Mouse (Mus musculus) liver, embryonic 15.5 days (tissue): ENCODE results near the gene Crtam. TPM values are rescaled to one million over a fixed set of nuclear protein-coding genes. Genes with fewer than 3 reads are reported as not detected.

Experiments used
- ATAC-seq: fragments of 200-750 bp; cut with Nextera tagmentation; 2 replicates; pipeline ENCODE4 v1.8.0; 2017; ENCODE audit warnings: moderate number of reproducible peaks, mild to moderate bottlenecking, moderate library complexity; ENCODE audit not compliant: insufficient read depth
- H3K27ac ChIP-seq: fragments of 300-500 bp; sonication (generic); replicated peaks from 2 replicates; pipeline ENCODE4 v1.5.1; 2015; ENCODE audit warnings: mild to moderate bottlenecking, inconsistent platforms
- H3K27me3 ChIP-seq: fragments of 300-500 bp; sonication (generic); 2 replicates; pipeline ENCODE4 v1.6.1; 2015; ENCODE audit warnings: mild to moderate bottlenecking, inconsistent platforms
- H3K36me3 ChIP-seq: fragments of 300-500 bp; sonication (generic); replicated peaks from 2 replicates; pipeline ENCODE4 v1.6.1; 2015; ENCODE audit warnings: moderate library complexity, mild to moderate bottlenecking, inconsistent platforms
- H3K4me1 ChIP-seq: fragments of 300-500 bp; sonication (generic); replicated peaks from 2 replicates; pipeline ENCODE4 v1.6.1; 2015; ENCODE audit warnings: inconsistent platforms
- H3K4me2 ChIP-seq: fragments of 300-500 bp; sonication (generic); 2 replicates; pipeline ENCODE4 v1.6.1; 2015; ENCODE audit warnings: moderate library complexity, mild to moderate bottlenecking, inconsistent platforms
- H3K4me3 ChIP-seq: fragments of 300-500 bp; sonication (generic); replicated peaks from 2 replicates; pipeline ENCODE4 v1.5.1; 2015; ENCODE audit warnings: mild to moderate bottlenecking, inconsistent platforms
- H3K9ac ChIP-seq: fragments of 300-500 bp; sonication (generic); 2 replicates; pipeline ENCODE4 v1.6.1; 2015; ENCODE audit warnings: moderate library complexity, mild to moderate bottlenecking, inconsistent platforms
- H3K9me3 ChIP-seq: fragments of 300-500 bp; sonication (generic); replicated peaks from 2 replicates; pipeline ENCODE4 v1.6.1; 2016; ENCODE audit warnings: inconsistent platforms
- WGBS: fragments of 180-500 bp; shearing (Covaris S2); methylation state at CpG from one replicate; pipeline ENCODE4 v1.1.7; 2015; ENCODE audit warnings: mixed read lengths; ENCODE audit not compliant: insufficient replicate concordance; 5-methylcytosine and 5-hydroxymethylcytosine counted together
- polyA plus RNA-seq: library from polyadenylated mRNA; unstranded; fragments of >200 nt; fragmentation: Nextera tagmentation; extraction: Ambion mirVana; gene quantifications from 2 replicates; pipeline ENCODE4 v1.2.1, GENCODE M21; 2015

Gene Crtam
- polyA plus RNA-seq, 1 experiment from 2014 or later = not detected

DNA sequence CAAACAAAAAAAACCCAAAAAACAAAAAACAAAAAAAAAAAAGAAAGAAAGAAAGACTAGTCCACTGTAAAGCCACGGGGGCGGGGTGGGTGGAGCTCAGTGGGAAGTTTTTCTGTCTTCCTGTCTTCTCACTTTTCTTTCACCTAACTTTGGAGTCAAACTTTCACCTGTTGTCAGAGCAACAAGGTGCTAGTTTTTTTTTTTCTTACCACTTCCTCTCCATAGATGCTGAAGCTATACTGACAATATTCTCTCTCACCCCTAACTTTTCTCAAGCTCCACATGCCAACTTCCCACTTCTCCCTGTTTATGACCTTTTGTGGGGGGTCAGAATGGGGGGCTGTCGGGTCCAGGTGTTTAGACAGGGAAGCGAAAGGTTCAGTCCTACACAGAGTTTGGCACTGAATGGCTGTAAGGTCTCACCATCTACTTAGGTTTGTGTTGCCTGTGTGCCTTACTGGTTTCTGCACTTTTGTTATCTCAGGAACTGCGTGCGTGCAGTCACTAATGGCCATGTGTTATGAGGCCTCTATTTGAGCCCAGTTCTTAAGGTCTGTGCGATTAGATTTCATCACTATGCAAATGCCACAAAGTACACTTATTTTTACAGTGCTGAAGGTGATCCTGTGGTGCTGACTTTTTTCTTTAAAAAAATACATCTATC, 7.2 kb downstream of the Crtam start:
- no peaks in the 10 kb centered on the region for H3K9me3 ChIP-seq
- H3K4me1 ChIP-seq = no peaks in the 10 kb centered on the region
- H3K9ac ChIP-seq = no peak overlapping the region
- no peak for ATAC-seq
- H3K36me3 ChIP-seq = no peaks in the 10 kb centered on the region
- no peaks in the 10 kb centered on the region for H3K27me3 ChIP-seq
- WGBS = 59% methylated on average over 7 of the region's 7 CpGs
- no peak overlapping the region for H3K4me3 ChIP-seq
- no peak overlapping the region for H3K4me2 ChIP-seq
- no peak overlapping the region for H3K27ac ChIP-seq

DNA sequence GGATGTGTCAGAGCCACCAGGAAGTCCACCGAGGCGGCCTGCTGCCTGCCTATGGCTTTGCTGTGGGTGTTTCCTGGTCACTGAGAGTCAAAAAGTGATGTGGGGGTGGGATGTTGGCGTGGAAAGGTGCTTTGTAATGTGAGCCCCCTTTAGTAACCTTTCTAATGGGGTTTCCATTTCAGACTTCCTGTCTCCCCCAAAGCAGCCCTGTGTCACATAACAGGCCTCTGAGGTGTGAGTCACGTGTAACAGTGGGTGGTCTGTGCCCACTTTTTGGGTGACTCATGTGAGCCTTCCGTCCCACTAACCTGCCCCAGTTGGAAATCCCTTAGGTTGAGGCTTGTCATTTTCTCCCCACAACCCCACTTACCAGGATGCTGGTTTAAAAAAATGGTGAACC, 10.4 kb downstream of the Crtam start:
- Histone ChIP-seq H3K9ac (no peak overlapping the region), H3K9me3 (no peaks in the 10 kb centered on the region), H3K4me3 (no peak overlapping the region), H3K4me2 (no peak overlapping the region), H3K27me3 (no peaks in the 10 kb centered on the region), H3K27ac (no peak overlapping the region), H3K36me3 (no peaks in the 10 kb centered on the region), H3K4me1 (no peaks in the 10 kb centered on the region)
- ATAC-seq = no peak
- 50% methylated on average over 5 of the region's 5 CpGs for WGBS

DNA sequence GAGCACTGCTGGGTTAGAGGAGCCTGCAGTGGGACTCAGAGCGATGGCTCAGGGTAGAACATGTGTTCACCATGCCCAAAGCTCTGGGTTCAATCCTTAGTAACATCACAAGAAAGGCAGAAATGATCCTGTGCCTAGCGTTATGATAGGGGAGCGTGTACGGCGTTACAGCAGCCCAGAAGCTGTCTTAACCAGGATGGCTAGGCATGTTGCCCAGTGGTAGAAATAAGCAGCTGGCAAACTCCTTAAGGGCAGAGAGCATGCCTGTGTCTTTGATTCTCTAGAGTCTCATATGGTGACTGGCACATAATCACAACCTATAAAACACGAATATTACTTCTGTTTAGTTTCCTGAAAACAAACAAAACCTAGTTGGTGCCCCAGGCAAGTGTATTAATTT, 12.9 kb downstream of the Crtam start:
- no peaks in the 10 kb centered on the region for H3K27me3 ChIP-seq
- H3K9me3 ChIP-seq = no peaks in the 10 kb centered on the region
- H3K9ac ChIP-seq = no peak overlapping the region
- no peak for ATAC-seq
- H3K36me3 ChIP-seq = no peaks in the 10 kb centered on the region
- H3K4me1 ChIP-seq = no peaks in the 10 kb centered on the region
- H3K27ac ChIP-seq = no peak overlapping the region
- 66% methylated on average over 6 of the region's 6 CpGs for WGBS
- H3K4me2 ChIP-seq = no peak overlapping the region
- H3K4me3 ChIP-seq = no peak overlapping the region

DNA sequence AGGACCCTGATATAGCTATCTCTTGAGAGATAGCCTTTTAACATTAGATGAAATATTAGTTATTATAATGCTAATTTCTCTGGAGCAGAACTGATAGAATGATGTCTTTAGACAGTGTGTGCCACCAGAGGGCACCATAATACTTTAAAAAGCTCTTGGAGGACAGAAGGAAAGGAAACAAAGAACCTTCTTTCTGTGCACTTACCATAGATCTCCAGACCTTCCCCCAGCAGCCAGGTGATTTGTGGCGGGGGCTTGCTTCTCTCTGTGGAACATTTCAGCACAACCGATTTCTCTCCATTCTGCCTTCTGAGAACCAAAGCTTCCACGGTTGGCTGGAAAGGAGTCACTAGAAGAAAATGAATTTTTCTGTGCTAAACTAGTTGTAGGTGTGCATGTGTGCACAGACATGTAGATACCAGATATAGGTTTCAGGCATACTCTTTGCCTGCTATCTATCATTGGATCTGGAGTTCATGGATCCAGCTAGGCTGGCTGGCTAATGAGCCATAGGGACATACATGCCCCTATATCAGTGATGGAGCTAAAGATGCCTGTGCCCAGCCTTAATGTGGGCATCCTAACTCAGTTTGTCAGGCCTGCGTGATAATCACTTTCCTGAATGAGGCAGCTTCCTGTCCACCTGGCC, 14.4 kb downstream of the Crtam start:
- Histone ChIP-seq H3K4me2 (no peak overlapping the region), H3K27ac (no peak overlapping the region), H3K9ac (no peak overlapping the region), H3K36me3 (no peaks in the 10 kb centered on the region), H3K4me1 (no peaks in the 10 kb centered on the region), H3K4me3 (no peak overlapping the region), H3K27me3 (no peaks in the 10 kb centered on the region), H3K9me3 (no peaks in the 10 kb centered on the region)
- no peak for ATAC-seq
- 39% methylated on average over 4 of the region's 4 CpGs for WGBS

DNA sequence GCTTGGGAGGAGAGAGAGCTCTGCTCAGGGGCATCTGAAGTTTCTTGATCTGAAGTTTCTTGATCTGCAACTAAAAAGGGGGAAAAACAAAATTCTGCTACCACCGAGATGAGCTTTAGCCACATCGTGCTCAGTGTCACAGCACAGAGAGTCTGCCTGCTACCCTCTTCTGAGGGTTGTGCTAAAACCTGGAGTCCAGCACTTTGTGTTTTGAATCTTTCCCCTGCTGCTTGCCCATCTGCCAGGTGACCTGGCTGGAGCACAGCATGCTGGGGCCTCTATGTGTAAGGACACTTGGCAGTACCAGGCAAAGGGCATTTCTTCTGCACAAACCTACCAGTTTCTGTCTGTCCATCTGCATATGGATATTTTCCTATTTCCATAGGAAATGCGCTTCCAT, 20.1 kb downstream of the Crtam start:
- ATAC-seq = no peak

DNA sequence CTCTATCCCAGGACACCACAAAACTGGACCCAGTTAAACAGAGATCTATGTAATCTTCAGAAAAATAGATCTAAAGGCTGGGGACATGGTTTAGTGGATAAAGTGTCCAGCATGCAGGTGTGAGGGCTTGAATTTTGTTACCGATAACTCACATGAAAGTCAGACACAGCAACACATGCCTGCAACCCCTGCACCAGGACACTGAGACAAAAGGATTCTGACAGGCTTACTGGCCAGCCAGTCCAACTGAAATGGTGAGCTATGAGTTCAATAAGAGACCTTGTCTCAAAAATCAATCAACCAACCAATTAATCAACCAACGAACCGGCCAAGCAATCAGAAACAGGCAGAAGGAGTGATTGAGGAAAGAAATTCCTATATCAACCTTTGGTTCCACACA, 20.7 kb downstream of the Crtam start:
- H3K9ac ChIP-seq = no peak overlapping the region
- H3K4me3 ChIP-seq = no peak overlapping the region
- H3K27me3 ChIP-seq = 0 out of 2 replicates have a peak, but pooled peaks cover 7% of the 10 kb centered on the region
- no peaks in the 10 kb centered on the region for H3K4me1 ChIP-seq
- no peaks in the 10 kb centered on the region for H3K36me3 ChIP-seq
- H3K4me2 ChIP-seq = no peak overlapping the region
- ATAC-seq = no peak
- no peaks in the 10 kb centered on the region for H3K9me3 ChIP-seq
- no peak overlapping the region for H3K27ac ChIP-seq
- 66% methylated on average over 3 of the region's 3 CpGs for WGBS

More for the DNA sequence above, 20.1 kb downstream of the Crtam start:
- Histone ChIP-seq H3K27me3 (0 out of 2 replicates have a peak, but pooled peaks cover 7% of the 10 kb centered on the region), H3K4me2 (no peak overlapping the region), H3K9ac (no peak overlapping the region), H3K27ac (no peak overlapping the region), H3K4me3 (no peak overlapping the region), H3K4me1 (no peaks in the 10 kb centered on the region), H3K36me3 (no peaks in the 10 kb centered on the region), H3K9me3 (no peaks in the 10 kb centered on the region)
- 50% methylated on average over 3 of the region's 3 CpGs for WGBS

DNA sequence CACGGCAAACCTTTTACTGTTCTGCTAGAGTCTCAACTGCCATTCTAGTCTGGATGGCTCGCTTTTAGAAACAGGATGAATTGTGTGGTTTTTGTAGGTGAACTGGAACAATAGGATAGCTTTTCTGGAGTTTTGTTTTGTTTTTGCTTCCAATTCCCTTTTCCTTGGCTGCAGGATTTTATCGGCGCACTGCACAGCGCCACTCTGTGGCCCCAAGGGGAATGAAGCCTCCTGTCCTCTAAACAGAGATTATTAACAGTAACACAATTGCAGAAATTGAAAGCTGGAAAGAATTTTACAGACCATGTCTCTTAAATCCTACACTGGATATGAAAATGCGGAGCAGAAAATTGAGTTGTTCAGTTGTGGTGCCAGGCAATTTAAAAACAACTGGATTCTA, 21.9 kb downstream of the Crtam start:
- H3K4me3 ChIP-seq = no peak overlapping the region
- 32% methylated on average over 6 of the region's 6 CpGs for WGBS

DNA sequence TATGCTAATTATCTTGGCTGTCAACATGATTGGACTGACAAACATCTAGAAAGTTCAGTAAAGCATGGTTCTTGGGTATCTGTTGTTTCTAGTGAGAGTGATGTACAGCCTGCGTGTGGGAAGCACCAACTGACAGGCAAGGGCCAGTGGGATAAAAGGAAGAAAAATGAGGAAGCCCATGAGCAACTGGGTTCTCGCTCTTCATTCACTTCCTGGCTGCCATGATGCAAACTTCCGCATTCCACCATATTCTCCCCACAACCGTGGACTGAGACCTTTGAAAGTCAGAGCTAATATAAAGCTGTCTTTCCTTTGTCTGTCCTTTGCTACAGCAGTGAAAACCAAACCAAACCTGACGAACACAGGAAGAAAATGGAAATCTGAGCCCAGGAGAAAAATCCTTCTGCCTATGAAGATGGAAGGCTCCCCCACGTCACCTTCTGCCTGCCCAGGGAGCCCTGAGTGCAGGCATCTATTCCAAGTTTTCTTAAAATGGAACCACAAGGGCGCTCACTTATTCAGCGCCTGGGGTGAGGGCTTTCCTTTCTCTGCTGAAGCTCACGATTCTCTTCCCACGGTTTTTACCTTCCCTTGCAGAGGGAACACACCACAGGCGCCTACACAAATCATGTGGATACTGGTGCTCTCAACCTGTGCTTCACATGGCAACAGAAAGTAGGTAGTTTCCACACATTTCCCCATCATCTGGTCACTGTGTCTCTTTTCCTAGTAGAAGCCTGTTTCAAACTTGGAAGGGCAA, 30.2 kb downstream of the Crtam start:
- H3K9me3 ChIP-seq = no peaks in the 10 kb centered on the region
- H3K27me3 ChIP-seq = no peaks in the 10 kb centered on the region
- no peak for ATAC-seq
- H3K27ac ChIP-seq = no peak overlapping the region
- no peaks in the 10 kb centered on the region for H3K36me3 ChIP-seq
- no peak overlapping the region for H3K9ac ChIP-seq
- H3K4me2 ChIP-seq = no peak overlapping the region
- no peak overlapping the region for H3K4me3 ChIP-seq
- WGBS = 58% methylated on average over 11 of the region's 11 CpGs
- H3K4me1 ChIP-seq = no peaks in the 10 kb centered on the region

More for the DNA sequence above, 21.9 kb downstream of the Crtam start:
- ATAC-seq = no peak
- Histone ChIP-seq H3K4me1 (no peaks in the 10 kb centered on the region), H3K27me3 (0 out of 2 replicates have a peak, but pooled peaks cover 7% of the 10 kb centered on the region), H3K27ac (no peak overlapping the region), H3K9ac (no peak overlapping the region), H3K4me2 (no peak overlapping the region), H3K36me3 (no peaks in the 10 kb centered on the region), H3K9me3 (no peaks in the 10 kb centered on the region)

DNA sequence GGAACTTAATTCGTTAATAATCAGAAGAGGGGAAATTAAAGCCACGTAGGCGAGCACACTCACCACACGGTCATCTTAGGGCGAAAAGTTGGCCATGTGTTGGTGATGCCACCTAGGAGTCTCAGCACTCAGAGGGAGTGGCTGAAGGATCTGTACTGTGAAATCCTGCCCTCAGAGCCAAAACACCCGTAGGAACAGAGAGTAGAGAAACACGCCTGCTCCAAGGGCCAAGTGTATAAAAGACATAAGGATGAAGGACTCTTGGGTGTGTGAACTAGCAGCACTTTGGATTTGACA, 40.1 kb downstream of the Crtam start:
- Histone ChIP-seq H3K4me3 (no peak overlapping the region), H3K27ac (no peak overlapping the region), H3K27me3 (peaks cover 52% of the 10 kb centered on the region), H3K9ac (no peak overlapping the region), H3K36me3 (no peaks in the 10 kb centered on the region), H3K9me3 (no peaks in the 10 kb centered on the region), H3K4me2 (no peak overlapping the region), H3K4me1 (no peaks in the 10 kb centered on the region)
- WGBS = 19% methylated on average over 7 of the region's 7 CpGs
- no peak for ATAC-seq

DNA sequence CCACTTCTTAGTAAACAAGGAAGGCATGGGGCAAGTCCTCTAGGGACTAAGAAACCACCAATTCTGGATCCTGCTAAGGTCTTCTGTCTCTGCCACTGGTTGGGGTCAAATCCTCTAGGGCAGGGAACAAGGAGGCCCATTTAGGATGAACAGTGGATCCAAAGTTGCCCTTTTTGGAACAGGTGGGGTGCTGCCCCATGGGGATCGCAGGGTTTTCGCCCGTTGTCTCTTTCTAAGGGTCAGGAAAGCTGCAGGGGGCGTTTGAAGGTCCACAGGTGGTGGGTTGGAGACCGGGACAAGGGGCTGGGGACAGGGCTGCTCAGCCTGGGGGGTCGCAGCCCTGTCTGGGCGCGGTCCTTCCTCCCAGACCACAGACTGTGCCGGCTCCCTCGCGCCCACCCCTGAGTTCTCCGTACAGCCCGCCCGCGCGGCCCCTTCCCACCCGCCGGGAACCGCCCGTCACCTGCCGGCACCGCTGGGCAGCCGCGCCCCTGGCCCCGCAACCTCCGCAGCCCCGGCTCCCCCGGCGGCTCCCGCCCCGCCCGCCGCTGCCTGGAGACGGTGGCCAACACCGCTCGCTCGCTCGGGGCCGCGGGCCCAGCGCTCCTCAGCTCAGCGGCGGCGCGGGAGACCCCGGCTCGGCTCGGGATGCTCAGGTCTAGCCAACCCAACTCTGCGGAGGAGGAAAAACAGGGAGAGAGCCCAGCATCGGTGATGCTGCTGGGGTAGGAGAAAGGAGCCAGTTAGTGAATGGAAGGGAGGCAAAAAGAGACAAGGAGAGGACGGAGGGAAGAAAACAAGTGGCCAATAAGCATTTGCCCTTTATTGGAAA, 40.6 kb downstream of the Crtam start, which contains the start of gene Jhy:
Gene Jhy, minus strand, starts transcription at position 533 of the 832 bp plus-strand sequence.
- H3K36me3 ChIP-seq = no peaks in the 10 kb centered on the region
- no peaks in the 10 kb centered on the region for H3K4me1 ChIP-seq
- peaks cover 52% of the 10 kb centered on the region for H3K27me3 ChIP-seq
- H3K27ac ChIP-seq = no peak within 1 kb of the TSS
- no peak within 1 kb of the TSS for H3K9ac ChIP-seq
- no peak for ATAC-seq
- 2% methylated on average over 50 of the region's 51 CpGs for WGBS
- H3K9me3 ChIP-seq = no peaks in the 10 kb centered on the region
- H3K4me3 ChIP-seq = no peak within 1 kb of the TSS
- H3K4me2 ChIP-seq = peak within 1 kb of the TSS; percentile 44

DNA sequence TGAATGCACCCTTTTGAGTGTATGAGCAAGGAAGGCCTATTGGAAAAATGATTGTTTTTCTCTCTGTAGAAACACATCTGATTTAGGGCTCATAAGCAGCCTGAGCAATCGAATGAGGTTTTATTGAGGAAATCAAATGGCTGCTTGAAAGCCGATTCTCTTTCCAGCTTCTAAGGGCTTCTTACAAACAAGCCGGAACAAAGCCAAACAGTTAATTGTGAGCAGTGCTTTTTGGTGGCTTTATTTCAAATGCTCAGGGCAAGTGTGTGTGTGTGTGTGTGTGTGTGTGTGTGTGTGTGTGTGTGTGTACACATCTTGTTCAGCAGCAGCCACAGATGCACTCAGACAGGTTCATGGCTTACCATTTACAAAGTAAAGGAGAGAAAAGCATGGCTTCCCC, 43.0 kb downstream of the Crtam start:
- ATAC-seq = no peak
- peaks cover 52% of the 10 kb centered on the region for H3K27me3 ChIP-seq
- H3K27ac ChIP-seq = no peak overlapping the region

More for the DNA sequence above, 43.0 kb downstream of the Crtam start:
- H3K4me1 ChIP-seq = no peaks in the 10 kb centered on the region
- H3K4me3 ChIP-seq = no peak overlapping the region
- WGBS = 57% methylated on average over 3 of the region's 3 CpGs
- no peaks in the 10 kb centered on the region for H3K9me3 ChIP-seq
- no peak overlapping the region for H3K9ac ChIP-seq
- H3K4me2 ChIP-seq = no peak overlapping the region
- H3K36me3 ChIP-seq = no peaks in the 10 kb centered on the region
